Mouse (Mus musculus) ZHBTc4 (cell line): ENCODE measurements around the gene 4930512M02Rik.
"Not testable (repeated sequence)": the region's sequence is repeated elsewhere in the genome, so short reads cannot be mapped to it uniquely, and the experiment has no call there.

Experiments used
- DNase-seq: peaks from one replicate; pipeline ENCODE4 v3.0.0-alpha.2; 2011; ENCODE audit warnings: low read depth, low spot score

Gene 4930512M02Rik

GRCm38 (mm10) chr11:11627735-11628134 lies at the start of gene 4930512M02Rik:
TSS of gene 4930512M02Rik (minus strand) at chr11:11627835.
- DNase-seq, result not testable (repeated sequence)

- no peak for DNase-seq
These were observed 49.5 kb upstream of the 4930512M02Rik start for GRCm38 (mm10) chr11:11677165-11677564.

- no peak for DNase-seq
These were observed 48.6 kb upstream of the 4930512M02Rik start for GRCm38 (mm10) chr11:11676068-11676741.

GRCm38 (mm10) chr11:11675063-11675462 lies 47.4 kb upstream of the 4930512M02Rik start:
- DNase-seq, result no peak

GRCm38 (mm10) chr11:11672974-11673373 lies 45.3 kb upstream of the 4930512M02Rik start:
- DNase-seq, result no peak

- DNase-seq, result no peak
These were observed 40.3 kb upstream of the 4930512M02Rik start for GRCm38 (mm10) chr11:11667922-11668290.

- no peak for DNase-seq
These were observed 39.8 kb upstream of the 4930512M02Rik start for GRCm38 (mm10) chr11:11667254-11667921.

- no peak for DNase-seq
These were observed 33.0 kb upstream of the 4930512M02Rik start for GRCm38 (mm10) chr11:11660651-11661050.

- DNase-seq, result no peak
These were observed 31.2 kb upstream of the 4930512M02Rik start for GRCm38 (mm10) chr11:11658834-11659233.

GRCm38 (mm10) chr11:11657634-11658033 lies 30.0 kb upstream of the 4930512M02Rik start:
- no peak for DNase-seq

GRCm38 (mm10) chr11:11656995-11657530 lies 29.4 kb upstream of the 4930512M02Rik start:
- peak; percentile 11 for DNase-seq

- DNase-seq, result no peak
These were observed 28.8 kb upstream of the 4930512M02Rik start for GRCm38 (mm10) chr11:11656388-11656787.

- no peak for DNase-seq
These were observed 16.7 kb upstream of the 4930512M02Rik start for GRCm38 (mm10) chr11:11644303-11644702.

- no peak for DNase-seq
These were observed 3.4 kb downstream of the 4930512M02Rik start for GRCm38 (mm10) chr11:11624073-11624705.

GRCm38 (mm10) chr11:11609243-11609642 lies 18.4 kb downstream of the 4930512M02Rik start:
- DNase-seq, result no peak

- DNase-seq, result no peak
These were observed 40.3 kb downstream of the 4930512M02Rik start for GRCm38 (mm10) chr11:11587327-11587726.

GRCm38 (mm10) chr11:11586423-11586822 lies 41.2 kb downstream of the 4930512M02Rik start:
- no peak for DNase-seq

GRCm38 (mm10) chr11:11573691-11574090 lies 53.9 kb downstream of the 4930512M02Rik start:
- DNase-seq, result peak; percentile 17

GRCm38 (mm10) chr11:11570747-11571146 lies 56.9 kb downstream of the 4930512M02Rik start:
- no peak for DNase-seq

GRCm38 (mm10) chr11:11569466-11570132 lies 58.0 kb downstream of the 4930512M02Rik start:
- DNase-seq, result no peak

GRCm38 (mm10) chr11:11568033-11568432 lies 59.6 kb downstream of the 4930512M02Rik start:
- no peak for DNase-seq
